Mouse (Mus musculus) lung, embryonic 14.5 days (tissue): ENCODE data around the gene Nfasc. TPM values are rescaled to one million over a fixed set of nuclear protein-coding genes. Genes with fewer than 3 reads are reported as not detected.

Experiments
- ATAC-seq: fragments of 200-750 bp; cut with Nextera tagmentation; 2 replicates; pipeline ENCODE4 v1.8.0; 2017; ENCODE audit warnings: mild to moderate bottlenecking, moderate TSS enrichment, moderate library complexity; ENCODE audit not compliant: insufficient read depth
- DNase-seq: peaks from one replicate; pipeline ENCODE4 v3.0.0-alpha.2; 2015
- H3K27ac ChIP-seq: fragments of 300-500 bp; sonication (generic); 2 replicates; pipeline ENCODE4 v1.5.1; 2014; ENCODE audit warnings: low read depth, mild to moderate bottlenecking, moderate library complexity
- H3K27me3 ChIP-seq: fragments of 300-500 bp; sonication (generic); 2 replicates; pipeline ENCODE4 v1.6.1; 2014; ENCODE audit warnings: low read length, control low read depth; ENCODE audit not compliant: insufficient read depth
- H3K36me3 ChIP-seq: fragments of 300-500 bp; sonication (generic); 2 replicates; pipeline ENCODE4 v1.6.1; 2014; ENCODE audit warnings: control low read depth; ENCODE audit not compliant: insufficient read depth
- H3K4me1 ChIP-seq: fragments of 300-500 bp; sonication (generic); 2 replicates; pipeline ENCODE4 v1.6.1; 2014; ENCODE audit warnings: antibody characterized with exemption, control low read depth; ENCODE audit not compliant: insufficient read depth
- H3K4me2 ChIP-seq: fragments of 300-500 bp; sonication (generic); 2 replicates; pipeline ENCODE4 v1.6.1; 2014; ENCODE audit warnings: mild to moderate bottlenecking
- H3K4me3 ChIP-seq: fragments of 300-500 bp; sonication (generic); 2 replicates; pipeline ENCODE4 v1.5.1; 2014; ENCODE audit warnings: low read depth, low read length
- H3K9ac ChIP-seq: fragments of 300-500 bp; sonication (generic); 2 replicates; pipeline ENCODE4 v1.6.1; 2014
- H3K9me3 ChIP-seq: fragments of 300-500 bp; sonication (generic); 2 replicates; pipeline ENCODE4 v1.6.1; 2016; ENCODE audit warnings: low read depth, low read length, control low read depth
- CTCF ChIP-seq: IDR thresholded peaks from 2 replicates; pipeline ENCODE4 v1.5.1; 2016; ENCODE audit warnings: antibody characterized with exemption, low read depth
- WGBS: fragments of 180-500 bp; shearing (Covaris S2); extraction: QIAGEN DNeasy Blood & Tissue Kit; methylation state at CpG from one replicate; pipeline ENCODE4 v1.1.7; 2014; 5-methylcytosine and 5-hydroxymethylcytosine counted together
- polyA plus RNA-seq: library from polyadenylated mRNA; unstranded; fragments of >200 nt; fragmentation: Nextera tagmentation; extraction: Ambion mirVana; gene quantifications from 2 replicates; pipeline ENCODE4 v1.2.1, GENCODE M21; 2014

The Nfasc gene
- polyA plus RNA-seq, 1 experiment from 2014 or later = 0.57 TPM

DNA sequence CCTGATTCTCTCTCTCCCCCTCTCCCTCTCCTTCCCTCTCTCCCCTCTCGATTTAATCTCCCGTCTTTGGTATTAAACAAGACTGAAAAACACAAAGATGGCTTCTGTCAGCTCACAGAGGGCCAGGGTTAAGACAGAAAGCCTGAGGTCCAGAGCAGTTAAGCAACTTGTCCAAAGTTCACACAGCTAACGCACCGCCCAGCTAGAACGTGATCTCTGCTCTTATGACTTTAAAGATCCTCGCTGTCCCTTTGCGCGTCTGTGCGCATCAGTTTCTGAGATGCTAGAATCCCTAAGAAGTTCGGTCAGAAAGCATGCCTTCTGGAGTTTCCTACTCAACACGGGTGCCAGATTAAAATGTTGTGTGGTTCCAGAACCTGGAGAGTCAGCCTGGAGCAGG, 221.9 kb downstream of the Nfasc start:
- Histone ChIP-seq H3K4me2 (no peak overlapping the region), H3K4me3 (no peak overlapping the region), H3K4me1 (no peaks in the 10 kb centered on the region), H3K9ac (no peak overlapping the region), H3K9me3 (no peaks in the 10 kb centered on the region), H3K27ac (no peak overlapping the region), H3K27me3 (no peaks in the 10 kb centered on the region), H3K36me3 (no peaks in the 10 kb centered on the region)
- no peak for DNase-seq
- no peak for TF ChIP-seq CTCF
- no peak for ATAC-seq
- whole genome bisulfite sequencing = 88% methylated on average over 11 of the region's 11 CpGs

DNA sequence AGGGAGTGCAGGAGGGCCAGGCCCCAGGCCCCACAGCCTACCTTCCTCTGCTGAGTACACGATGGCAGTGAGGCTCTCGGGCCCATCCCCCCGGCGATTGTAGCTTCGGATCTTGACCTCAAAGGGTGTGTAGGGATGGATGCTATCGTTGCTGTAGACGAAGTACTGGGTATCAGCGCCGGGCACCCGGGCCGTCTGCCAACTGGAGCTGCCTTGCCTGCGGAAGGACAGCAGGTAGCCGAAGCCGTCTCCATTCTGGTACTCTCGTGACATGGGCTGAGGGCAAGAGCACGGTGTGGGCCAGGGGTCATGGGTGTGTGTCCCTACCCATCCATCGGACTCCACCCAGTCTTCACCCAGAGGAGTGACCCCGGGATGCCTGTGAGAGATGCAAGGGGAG, 223.0 kb downstream of the Nfasc start:
- Histone ChIP-seq H3K9ac (no peak overlapping the region), H3K4me1 (no peaks in the 10 kb centered on the region), H3K27ac (no peak overlapping the region), H3K9me3 (no peaks in the 10 kb centered on the region), H3K4me3 (no peak overlapping the region), H3K36me3 (no peaks in the 10 kb centered on the region), H3K4me2 (no peak overlapping the region), H3K27me3 (no peaks in the 10 kb centered on the region)
- WGBS = 68% methylated on average over 18 of the region's 18 CpGs
- no peak for DNase-seq
- no peak for ATAC-seq
- TF ChIP-seq CTCF = no peak

DNA sequence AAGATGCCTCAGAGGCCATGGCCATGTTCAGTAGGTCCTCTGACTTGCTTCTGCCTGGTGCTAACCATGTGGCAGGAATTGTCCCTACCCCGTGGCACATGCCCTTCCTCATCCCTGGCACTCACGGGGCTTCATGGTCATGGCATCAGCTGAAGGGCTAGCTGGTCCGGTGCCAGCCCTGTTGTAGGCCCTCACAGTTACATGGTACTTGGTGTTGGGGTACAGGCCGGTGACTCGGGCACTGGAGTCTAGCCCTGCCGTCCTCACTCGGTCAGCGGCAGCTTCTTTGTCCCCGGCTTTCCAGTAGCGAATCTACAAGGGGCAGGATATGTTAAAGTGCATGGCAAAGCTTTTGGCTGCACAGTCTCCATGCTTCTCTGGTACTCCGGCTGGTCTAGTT, 224.8 kb downstream of the Nfasc start:
- no peak for TF ChIP-seq CTCF
- Histone ChIP-seq H3K27ac (no peak overlapping the region), H3K9ac (no peak overlapping the region), H3K4me2 (no peak overlapping the region), H3K4me1 (no peaks in the 10 kb centered on the region), H3K4me3 (no peak overlapping the region), H3K9me3 (no peaks in the 10 kb centered on the region), H3K36me3 (no peaks in the 10 kb centered on the region), H3K27me3 (no peaks in the 10 kb centered on the region)
- 90% methylated on average over 11 of the region's 11 CpGs for WGBS
- DNase-seq = no peak
- no peak for ATAC-seq

DNA sequence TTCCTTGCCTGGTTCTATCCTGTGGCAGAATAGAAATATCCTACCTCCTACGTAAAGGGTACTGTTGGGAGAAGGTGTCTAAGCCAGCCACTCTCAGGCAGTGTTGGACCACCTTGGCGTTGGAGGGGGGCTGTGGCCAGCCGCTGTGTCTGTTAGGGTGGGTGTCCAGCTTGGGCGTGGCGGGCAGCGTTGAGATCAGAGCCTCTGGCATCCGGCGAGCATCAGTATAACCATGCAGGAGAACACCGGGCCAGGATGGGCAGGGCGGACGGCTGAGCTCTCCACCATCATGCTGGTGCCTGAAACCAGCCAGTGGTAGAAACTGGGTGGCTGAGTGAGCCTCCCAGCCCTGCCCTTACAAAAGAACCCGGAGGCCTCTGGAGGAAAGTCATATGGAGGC, 226.3 kb downstream of the Nfasc start:
- H3K9me3 ChIP-seq = no peaks in the 10 kb centered on the region
- no peak overlapping the region for H3K4me3 ChIP-seq
- WGBS = 89% methylated on average over 12 of the region's 12 CpGs
- H3K36me3 ChIP-seq = no peaks in the 10 kb centered on the region
- no peak overlapping the region for H3K27ac ChIP-seq
- no peak for TF ChIP-seq CTCF
- no peaks in the 10 kb centered on the region for H3K27me3 ChIP-seq
- DNase-seq = no peak
- no peaks in the 10 kb centered on the region for H3K4me1 ChIP-seq
- H3K4me2 ChIP-seq = no peak overlapping the region
- no peak overlapping the region for H3K9ac ChIP-seq
- ATAC-seq = no peak

Other genes starting within 250 kb of the Nfasc start
- 1.3 and 2.7 TPM in 2 replicates for gene Tmem81, start 235.6 kb downstream of the Nfasc start, polyA plus RNA-seq
- 0.65 and 0.72 TPM in 2 replicates for gene Cntn2, start 198.5 kb downstream of the Nfasc start, polyA plus RNA-seq
- gene Lrrn2, start 138.5 kb upstream of the Nfasc start, polyA plus RNA-seq = 3.2 and 3.5 TPM in 2 replicates